Mouse (Mus musculus): ENCODE measurements at regions not wholly inside any gene's neighbourhood (a gene's known extent, or its start where the extent isn't known, plus 50 kb on each side); places are given as distances from the start of the nearest gene placed in this dataset.

DNA sequence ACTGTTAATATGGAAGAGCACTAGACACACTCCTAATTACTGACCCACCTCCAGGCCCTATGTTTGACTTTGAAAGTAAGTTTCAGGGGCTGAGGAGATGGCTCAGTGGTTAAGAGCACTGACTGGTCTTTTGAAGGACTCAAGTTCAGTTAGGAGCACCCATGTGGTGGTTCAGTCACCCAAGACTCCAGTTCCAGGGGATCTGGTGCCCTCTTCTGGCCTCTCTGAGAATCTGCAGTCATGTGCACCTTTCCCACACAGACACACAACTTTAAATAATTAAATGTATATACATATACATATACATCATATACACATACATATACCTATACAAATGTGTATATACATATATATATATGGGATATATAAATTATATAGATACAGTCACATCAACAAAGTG lies 91.5 kb upstream of the Mvb12b start:
- ATAC-seq (ENCODE audit: insufficient number of reproducible peaks, low FRiP score, low TSS enrichment, low read depth) = no peak
- no peaks in the 10 kb centered on the region for H3K9me3 ChIP-seq
- no peaks in the 10 kb centered on the region for H3K36me3 ChIP-seq
- H3K27me3 ChIP-seq = 0 out of 2 replicates have a peak, but pooled peaks cover 9% of the 10 kb centered on the region
- no peak overlapping the region for H3K9ac ChIP-seq
- 0 out of 2 replicates have a peak, but pooled peaks cover 3% of the 10 kb centered on the region for H3K4me1 ChIP-seq
- no peak overlapping the region for H3K4me3 ChIP-seq
- H3K4me2 ChIP-seq = no peak overlapping the region
- H3K27ac ChIP-seq = no peak overlapping the region

DNA sequence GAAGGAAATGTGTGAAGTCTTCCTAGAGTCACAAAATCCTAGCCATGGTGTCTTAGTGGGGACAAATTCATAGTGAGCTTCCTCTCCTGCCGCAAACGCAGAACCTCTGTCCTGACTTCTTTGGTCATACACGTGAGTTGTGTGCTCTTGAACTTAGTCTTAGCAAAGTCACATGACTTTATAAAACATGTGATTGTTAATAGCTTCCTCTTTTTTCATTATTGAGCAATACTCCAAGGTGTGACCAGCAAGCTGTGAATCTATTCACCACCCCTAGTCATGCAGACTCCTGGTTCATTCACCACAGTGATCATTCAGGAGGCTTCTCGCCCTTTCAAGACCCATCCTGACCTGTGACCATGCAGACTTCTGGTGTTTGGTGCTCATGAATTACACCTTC lies 90.8 kb upstream of the Mvb12b start:
- ATAC-seq (ENCODE audit: insufficient number of reproducible peaks, low FRiP score, low TSS enrichment, low read depth) = no peak
- H3K9ac ChIP-seq = no peak overlapping the region
- no peak overlapping the region for H3K27ac ChIP-seq
- H3K9me3 ChIP-seq = no peaks in the 10 kb centered on the region
- 84% methylated on average over 4 of the region's 4 CpGs for WGBS
- no peaks in the 10 kb centered on the region for H3K36me3 ChIP-seq
- H3K4me1 ChIP-seq = 0 out of 2 replicates have a peak, but pooled peaks cover 3% of the 10 kb centered on the region
- no peak overlapping the region for H3K4me2 ChIP-seq
- 0 out of 2 replicates have a peak, but pooled peaks cover 8% of the 10 kb centered on the region for H3K27me3 ChIP-seq
- H3K4me3 ChIP-seq = no peak overlapping the region

DNA sequence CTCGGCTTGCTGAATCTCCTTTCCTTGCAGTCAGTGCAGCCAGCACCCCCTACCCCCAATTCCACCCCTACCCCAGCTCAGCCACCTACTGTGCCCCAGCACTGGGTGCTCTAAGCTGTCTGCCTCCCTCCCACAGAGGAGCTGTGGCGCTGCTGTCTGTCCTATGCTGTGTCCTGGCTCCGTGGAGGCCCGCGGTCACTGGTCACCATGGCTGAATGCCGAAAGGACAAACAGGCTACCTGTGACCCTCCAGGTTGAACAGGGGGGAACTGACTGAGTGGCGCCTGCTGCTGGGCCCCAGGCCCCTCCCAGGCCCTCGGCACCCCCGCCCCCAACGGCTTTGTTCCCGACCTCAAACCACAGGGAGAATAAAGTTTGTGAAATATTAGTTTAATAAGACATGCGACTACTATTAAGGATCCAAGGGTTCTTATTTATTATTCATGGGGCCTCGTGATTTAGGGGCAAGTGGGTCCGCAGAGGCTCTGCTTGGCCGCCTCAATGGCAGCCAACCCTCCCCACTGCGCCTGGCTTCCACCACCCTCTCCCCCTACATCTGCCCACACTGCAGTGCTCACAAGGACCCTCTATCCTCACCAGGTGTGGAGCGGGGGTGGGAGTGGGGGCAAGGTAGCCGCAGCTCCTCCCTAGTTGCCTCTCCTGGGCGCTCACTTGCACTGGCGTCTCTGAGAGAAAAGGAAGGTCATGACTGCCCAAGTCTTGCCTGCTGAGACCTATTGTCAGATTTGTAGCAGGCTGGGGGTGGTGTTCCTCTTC lies 90.0 kb upstream of the Mvb12b start:
- Histone ChIP-seq H3K4me1 (0 out of 2 replicates have a peak, but pooled peaks cover 3% of the 10 kb centered on the region), H3K9me3 (no peaks in the 10 kb centered on the region), H3K4me2 (no peak overlapping the region), H3K36me3 (no peaks in the 10 kb centered on the region), H3K4me3 (no peak overlapping the region), H3K9ac (no peak overlapping the region), H3K27me3 (0 out of 2 replicates have a peak, but pooled peaks cover 2% of the 10 kb centered on the region), H3K27ac (no peak overlapping the region)
- WGBS = 65% methylated on average over 20 of the region's 20 CpGs
- no peak for ATAC-seq (ENCODE audit: insufficient number of reproducible peaks, low FRiP score, low TSS enrichment, low read depth)

DNA sequence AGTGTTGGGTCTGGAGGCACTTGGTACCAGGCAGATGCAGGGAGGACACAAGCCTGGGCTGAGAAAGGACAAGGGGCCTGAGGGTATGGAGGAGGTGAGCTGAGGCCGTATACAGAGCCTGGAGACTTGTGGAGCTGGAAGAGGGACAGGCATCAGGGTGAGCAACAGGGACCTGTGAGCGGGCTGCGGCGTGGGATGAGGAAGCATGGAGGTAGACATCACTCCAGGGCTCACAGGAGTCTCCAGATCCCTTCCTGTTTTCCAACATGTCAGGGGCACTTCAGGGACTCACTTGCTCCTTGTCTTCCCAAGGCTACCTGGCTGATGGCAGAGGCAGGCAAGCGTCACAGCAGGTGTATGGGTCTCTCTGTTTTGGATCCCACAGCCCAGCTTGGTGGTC lies 89.4 kb upstream of the Mvb12b start:
- ATAC-seq (ENCODE audit: insufficient number of reproducible peaks, low FRiP score, low TSS enrichment, low read depth) = no peak
- no peaks in the 10 kb centered on the region for H3K9me3 ChIP-seq
- H3K27ac ChIP-seq = no peak overlapping the region
- H3K4me3 ChIP-seq = no peak overlapping the region
- H3K9ac ChIP-seq = no peak overlapping the region
- no peak overlapping the region for H3K4me2 ChIP-seq
- H3K36me3 ChIP-seq = no peaks in the 10 kb centered on the region
- 0 out of 2 replicates have a peak, but pooled peaks cover 3% of the 10 kb centered on the region for H3K4me1 ChIP-seq
- 0 out of 2 replicates have a peak, but pooled peaks cover 2% of the 10 kb centered on the region for H3K27me3 ChIP-seq
- WGBS = 93% methylated on average over 5 of the region's 5 CpGs

DNA sequence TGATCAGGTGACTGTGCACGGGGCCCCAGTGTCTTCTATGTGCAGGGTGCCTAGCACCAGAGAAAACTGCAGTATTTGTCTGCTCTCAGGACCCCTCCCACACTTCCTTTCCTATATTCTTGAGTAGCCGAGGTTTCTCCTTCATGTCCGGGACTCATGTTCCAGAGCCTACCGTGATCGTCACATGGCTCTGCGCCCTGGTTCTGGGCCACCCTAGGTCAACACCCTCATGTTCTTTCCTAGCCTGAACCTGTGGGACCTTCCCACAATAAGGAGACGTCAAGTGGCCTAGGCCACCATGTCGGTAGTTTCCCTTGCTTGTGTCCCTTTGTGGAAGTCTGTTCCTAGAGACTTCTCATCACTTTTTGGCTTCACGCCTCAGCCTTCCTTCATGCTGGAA lies 88.4 kb upstream of the Mvb12b start:
- Histone ChIP-seq H3K9ac (no peak overlapping the region), H3K27ac (no peak overlapping the region), H3K36me3 (no peaks in the 10 kb centered on the region), H3K27me3 (0 out of 2 replicates have a peak, but pooled peaks cover 2% of the 10 kb centered on the region), H3K4me1 (0 out of 2 replicates have a peak, but pooled peaks cover 3% of the 10 kb centered on the region), H3K9me3 (no peaks in the 10 kb centered on the region), H3K4me3 (no peak overlapping the region), H3K4me2 (no peak overlapping the region)
- 87% methylated on average over 9 of the region's 9 CpGs for WGBS
- no peak for ATAC-seq (ENCODE audit: insufficient number of reproducible peaks, low FRiP score, low TSS enrichment, low read depth)

DNA sequence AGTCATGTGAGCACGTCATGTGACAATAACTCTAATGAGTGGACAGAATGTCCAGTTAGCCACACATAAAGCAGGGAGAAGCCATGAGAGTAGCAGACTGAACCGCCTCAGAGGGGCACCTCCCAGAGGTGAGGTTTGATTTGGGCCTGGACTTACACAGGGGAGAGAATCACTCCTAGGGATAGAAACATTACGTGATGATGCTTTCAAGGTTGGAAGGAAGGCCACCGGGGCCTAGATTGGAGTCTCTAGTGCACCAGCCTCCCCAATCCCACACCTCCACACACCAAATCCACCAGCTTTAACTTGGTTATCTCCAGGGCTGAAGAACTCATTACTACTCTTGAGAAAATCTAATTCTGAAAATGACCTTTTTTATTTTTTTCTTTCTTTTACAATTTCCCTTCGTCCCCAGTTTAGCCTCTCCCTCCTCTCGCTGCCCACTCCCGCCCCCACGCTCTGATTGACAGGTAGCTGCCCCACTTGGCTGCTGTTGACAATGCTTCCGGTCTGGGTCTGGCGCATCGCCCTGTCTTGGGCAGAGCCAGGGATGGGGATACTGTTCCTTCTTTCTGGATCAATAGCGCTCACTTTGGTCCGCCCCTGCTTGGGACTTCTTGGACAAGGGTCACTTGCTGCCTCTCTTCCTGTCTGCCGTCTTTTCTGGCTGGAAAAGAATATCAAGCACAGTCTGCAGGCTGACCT lies 87.8 kb upstream of the Mvb12b start:
- ATAC-seq (ENCODE audit: insufficient number of reproducible peaks, low FRiP score, low TSS enrichment, low read depth) = no peak
- Histone ChIP-seq H3K27ac (no peak overlapping the region), H3K36me3 (no peaks in the 10 kb centered on the region), H3K4me2 (no peak overlapping the region), H3K4me1 (0 out of 2 replicates have a peak, but pooled peaks cover 3% of the 10 kb centered on the region), H3K4me3 (no peak overlapping the region), H3K9ac (no peak overlapping the region), H3K9me3 (no peaks in the 10 kb centered on the region), H3K27me3 (0 out of 2 replicates have a peak, but pooled peaks cover 2% of the 10 kb centered on the region)
- 86% methylated on average over 14 of the region's 14 CpGs for WGBS

DNA sequence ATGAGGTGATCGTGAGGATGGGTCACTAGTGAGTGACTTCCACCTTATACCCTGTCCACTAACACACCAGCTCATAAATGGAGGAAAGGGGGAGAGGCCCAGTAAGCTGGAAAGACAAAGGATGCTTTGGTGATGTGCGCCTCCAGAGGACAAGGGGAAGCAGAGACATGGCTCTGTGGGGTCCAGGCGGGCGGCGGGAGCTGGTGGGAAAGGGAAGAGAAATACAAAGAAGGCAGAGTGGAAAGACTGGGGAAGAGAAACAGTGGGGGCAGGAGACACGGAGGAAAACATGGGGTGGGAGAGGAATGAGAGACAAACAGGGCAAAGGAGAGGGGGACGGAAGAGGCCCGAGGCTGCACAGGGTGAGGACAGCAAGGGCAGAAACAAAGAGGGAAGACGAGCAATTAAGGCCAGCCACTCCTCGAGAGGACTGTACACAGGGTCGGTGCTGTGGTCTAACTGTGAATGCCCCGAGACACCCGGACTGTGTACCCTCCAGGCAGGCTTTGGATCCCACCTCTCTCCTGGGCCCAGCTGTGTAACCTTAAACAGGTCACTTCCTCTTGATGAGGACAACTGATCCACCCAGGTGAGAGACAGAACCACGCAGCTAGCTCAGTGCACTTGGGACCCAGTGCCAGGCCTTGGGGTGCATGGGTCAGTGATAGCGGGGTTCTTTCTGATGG lies 87.1 kb upstream of the Mvb12b start:
- WGBS = 80% methylated on average over 15 of the region's 15 CpGs
- H3K27me3 ChIP-seq = 0 out of 2 replicates have a peak, but pooled peaks cover 2% of the 10 kb centered on the region
- no peak for ATAC-seq (ENCODE audit: insufficient number of reproducible peaks, low FRiP score, low TSS enrichment, low read depth)
- H3K9me3 ChIP-seq = no peaks in the 10 kb centered on the region
- no peak overlapping the region for H3K4me3 ChIP-seq
- no peaks in the 10 kb centered on the region for H3K36me3 ChIP-seq
- H3K9ac ChIP-seq = no peak overlapping the region
- H3K27ac ChIP-seq = no peak overlapping the region
- H3K4me1 ChIP-seq = 0 out of 2 replicates have a peak, but pooled peaks cover 3% of the 10 kb centered on the region
- H3K4me2 ChIP-seq = no peak overlapping the region

DNA sequence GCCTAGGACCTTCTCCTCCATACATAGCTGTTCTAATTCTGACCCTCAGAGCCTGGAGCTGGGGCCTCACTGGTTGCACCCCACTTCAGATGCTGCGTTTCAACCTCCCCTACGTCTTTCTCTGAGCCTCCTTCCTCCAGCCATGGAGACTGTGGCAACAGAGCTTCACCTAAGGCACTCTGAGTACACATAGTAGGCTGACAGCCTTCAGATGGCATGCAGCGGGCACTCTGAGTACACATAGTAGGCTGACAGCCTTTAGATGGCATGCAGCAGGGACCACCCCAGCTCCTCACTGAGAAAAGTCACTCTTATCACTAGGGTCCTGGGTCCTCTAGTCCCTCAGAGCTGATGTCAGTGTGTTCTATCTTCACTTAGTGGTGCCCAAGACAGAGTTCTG lies 86.3 kb upstream of the Mvb12b start:
- ATAC-seq (ENCODE audit: insufficient number of reproducible peaks, low FRiP score, low TSS enrichment, low read depth) = no peak
- H3K4me2 ChIP-seq = no peak overlapping the region
- H3K36me3 ChIP-seq = no peaks in the 10 kb centered on the region
- 0 out of 2 replicates have a peak, but pooled peaks cover 3% of the 10 kb centered on the region for H3K4me1 ChIP-seq
- H3K27ac ChIP-seq = no peak overlapping the region
- no peak overlapping the region for H3K4me3 ChIP-seq
- no peak overlapping the region for H3K9ac ChIP-seq
- 0 out of 2 replicates have a peak, but pooled peaks cover 2% of the 10 kb centered on the region for H3K27me3 ChIP-seq
- 79% methylated on average over 3 of the region's 3 CpGs for WGBS
- H3K9me3 ChIP-seq = no peaks in the 10 kb centered on the region

DNA sequence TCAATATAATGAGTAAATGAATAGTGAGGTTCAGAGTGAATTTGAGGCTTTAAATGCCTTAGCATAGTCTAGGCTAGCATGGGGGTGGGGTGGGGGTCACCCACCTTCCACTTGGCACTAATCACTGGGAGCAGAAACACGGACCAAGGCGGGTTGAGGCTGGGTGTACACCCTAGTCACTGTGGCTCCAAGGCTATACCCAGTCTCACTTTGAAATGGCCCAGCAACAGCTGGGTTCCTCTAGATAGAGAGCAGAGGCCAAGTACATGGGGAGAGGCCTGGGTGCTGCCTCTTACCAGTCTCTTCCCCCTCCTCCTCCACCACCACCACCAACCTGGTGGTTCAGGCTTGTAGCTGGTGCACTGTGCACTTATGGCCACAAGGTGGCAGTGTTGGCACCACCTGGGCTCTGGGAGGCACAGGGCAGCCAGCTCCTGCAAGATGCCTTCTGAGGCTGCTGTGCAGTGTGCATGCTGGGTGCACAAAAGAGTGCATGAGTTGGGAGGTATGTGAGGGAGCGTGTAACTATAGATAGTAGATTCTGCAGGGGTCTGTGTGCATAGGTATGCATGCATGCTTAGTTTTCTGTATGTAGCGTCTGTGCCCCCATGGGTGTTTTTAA lies 85.6 kb upstream of the Mvb12b start:
- H3K27me3 ChIP-seq = peaks cover 2% of the 10 kb centered on the region; the same call in 1 of the 2 replicates
- no peaks in the 10 kb centered on the region for H3K36me3 ChIP-seq
- no peak overlapping the region for H3K4me3 ChIP-seq
- no peaks in the 10 kb centered on the region for H3K9me3 ChIP-seq
- ATAC-seq (ENCODE audit: insufficient number of reproducible peaks, low FRiP score, low TSS enrichment, low read depth) = no peak
- H3K4me2 ChIP-seq = no peak overlapping the region
- H3K27ac ChIP-seq = no peak overlapping the region
- 0 out of 2 replicates have a peak, but pooled peaks cover 3% of the 10 kb centered on the region for H3K4me1 ChIP-seq
- 66% methylated on average over 4 of the region's 4 CpGs for WGBS
- no peak overlapping the region for H3K9ac ChIP-seq

DNA sequence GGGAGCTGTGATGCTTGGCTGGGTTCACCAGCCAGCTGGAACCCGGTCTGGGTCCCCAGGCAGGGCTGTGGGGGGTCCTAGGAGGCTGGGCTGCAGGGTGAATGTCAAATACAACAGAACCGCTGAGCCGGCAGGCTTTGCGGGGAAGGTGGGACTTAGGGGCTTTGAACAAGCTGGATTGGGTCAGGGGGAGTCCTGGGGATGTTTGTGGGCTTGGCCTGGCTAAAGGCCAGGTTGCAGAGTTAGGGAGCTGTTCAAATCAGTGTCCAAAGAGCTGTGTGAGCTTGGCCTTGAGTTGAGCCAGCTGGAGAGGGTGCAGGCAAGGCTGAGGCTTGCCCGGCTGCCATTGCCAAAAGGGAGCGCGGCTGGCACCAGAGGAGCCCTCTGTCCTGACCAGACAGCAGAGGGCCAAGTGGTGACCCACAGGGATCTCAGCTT lies 79.3 kb upstream of the Mvb12b start:
- 32% methylated on average over 7 of the region's 7 CpGs for WGBS

DNA sequence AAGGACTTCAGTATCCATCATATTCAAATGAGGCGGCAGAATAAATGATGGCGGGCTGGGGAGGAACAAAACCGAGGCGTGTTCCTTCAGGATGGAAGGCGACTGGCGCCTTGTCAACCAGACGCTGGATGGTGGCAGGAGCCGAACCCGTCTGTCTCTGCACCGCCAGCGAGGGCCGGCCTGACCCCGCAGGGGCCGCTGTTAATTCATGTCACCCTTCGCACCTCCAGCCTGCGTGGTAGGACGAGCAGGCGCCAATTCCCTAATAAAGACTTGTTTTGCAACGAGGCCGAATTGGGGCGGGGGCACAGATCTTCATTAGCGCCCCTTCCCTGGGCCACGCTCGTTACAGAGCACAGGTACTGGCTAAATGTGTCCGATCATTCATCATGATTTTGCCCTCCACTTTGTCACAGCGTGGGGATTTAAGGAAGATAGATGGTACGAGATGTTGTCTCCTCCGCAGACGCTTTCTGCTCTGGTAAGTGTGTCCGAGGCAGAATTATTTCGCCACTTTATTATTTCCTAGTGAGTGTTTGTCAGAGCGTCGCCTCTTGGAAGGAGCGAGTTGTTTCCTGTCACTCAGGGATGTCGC lies 78.7 kb upstream of the Mvb12b start:
- ATAC-seq (ENCODE audit: insufficient number of reproducible peaks, low FRiP score, low TSS enrichment, low read depth) = no peak
- Histone ChIP-seq H3K4me1 (peaks cover 13% of the 10 kb centered on the region), H3K9me3 (no peaks in the 10 kb centered on the region), H3K27ac (no peak overlapping the region), H3K4me2 (peak overlapping the region; percentile 28), H3K27me3 (peaks cover 24% of the 10 kb centered on the region), H3K9ac (no peak overlapping the region), H3K4me3 (peak overlapping the region; percentile 13), H3K36me3 (no peaks in the 10 kb centered on the region)
- 18% methylated on average over 35 of the region's 35 CpGs for WGBS

More for the DNA sequence above, 79.3 kb upstream of the Mvb12b start:
- peaks cover 13% of the 10 kb centered on the region for H3K4me1 ChIP-seq
- H3K27ac ChIP-seq = no peak overlapping the region
- ATAC-seq (ENCODE audit: insufficient number of reproducible peaks, low FRiP score, low TSS enrichment, low read depth) = peak; percentile 11; the same call in 1 of the 2 replicates
- H3K27me3 ChIP-seq = peaks cover 24% of the 10 kb centered on the region
- H3K4me2 ChIP-seq = peak overlapping the region; percentile 28
- H3K9ac ChIP-seq = no peak overlapping the region
- H3K4me3 ChIP-seq = peak overlapping the region; percentile 13
- no peaks in the 10 kb centered on the region for H3K36me3 ChIP-seq
- no peaks in the 10 kb centered on the region for H3K9me3 ChIP-seq

Data from limb, embryonic 15.5 days (tissue).